Mouse (Mus musculus): Measurements from ENCODE around the gene Znrf3. TPM values are rescaled to one million over a fixed set of nuclear protein-coding genes. Genes with fewer than 3 reads are reported as not detected.
A peak's percentile ranks its signal among the peaks of the same experiment; 100 is the strongest.

Znrf3 gene
- polyA plus RNA-seq, 1 experiment from 2014 or later, result 13.4 TPM

- Histone ChIP-seq H3K27ac (no peak overlapping the region), H3K4me2 (no peak overlapping the region), H3K36me3 (no peaks in the 10 kb centered on the region), H3K9me3 (no peaks in the 10 kb centered on the region), H3K4me1 (peaks cover 11% of the 10 kb centered on the region), H3K9ac (no peak overlapping the region), H3K4me3 (replicated peaks) (no peak overlapping the region), H3K27me3 (replicated peaks) (no peaks in the 10 kb centered on the region)
- 69% methylated on average over 13 of the region's 13 CpGs for WGBS
- ATAC-seq (ENCODE audit: insufficient read depth, low FRiP score, low read depth), result no peak
Observed at GRCm38 (mm10) chr11:5257151-5257862, 187.3 kb downstream of the Znrf3 start.

- Histone ChIP-seq H3K4me3 (replicated peaks) (no peak overlapping the region), H3K4me2 (no peak overlapping the region), H3K4me1 (peaks cover 14% of the 10 kb centered on the region), H3K9me3 (no peaks in the 10 kb centered on the region), H3K9ac (no peak overlapping the region), H3K27ac (peak overlapping the region; percentile 57), H3K27me3 (replicated peaks) (no peaks in the 10 kb centered on the region), H3K36me3 (no peaks in the 10 kb centered on the region)
- WGBS, result 43% methylated on average over 9 of the region's 9 CpGs
- ATAC-seq (ENCODE audit: insufficient read depth, low FRiP score, low read depth), result no peak; the same call in 1 of the 2 replicates
Observed at GRCm38 (mm10) chr11:5255509-5256014, 189.1 kb downstream of the Znrf3 start.

GRCm38 (mm10) chr11:5254016-5254415 lies 190.6 kb downstream of the Znrf3 start:
- ATAC-seq (ENCODE audit: insufficient read depth, low FRiP score, low read depth), result no peak
- Histone ChIP-seq H3K9me3 (no peaks in the 10 kb centered on the region), H3K27ac (no peak overlapping the region)

GRCm38 (mm10) chr11:5253528-5253927 lies 191.1 kb downstream of the Znrf3 start:
- H3K27me3 ChIP-seq (replicated peaks), result no peaks in the 10 kb centered on the region
- H3K4me2 ChIP-seq, result no peak overlapping the region
- no peak for ATAC-seq (ENCODE audit: insufficient read depth, low FRiP score, low read depth)
- H3K27ac ChIP-seq, result no peak overlapping the region
- no peaks in the 10 kb centered on the region for H3K36me3 ChIP-seq
- H3K9me3 ChIP-seq, result no peaks in the 10 kb centered on the region
- WGBS, result 35% methylated on average over 3 of the region's 3 CpGs
- H3K4me1 ChIP-seq, result peaks cover 16% of the 10 kb centered on the region
- no peak overlapping the region for H3K9ac ChIP-seq
- H3K4me3 ChIP-seq (replicated peaks), result no peak overlapping the region

More at GRCm38 (mm10) chr11:5254016-5254415, 190.6 kb downstream of the Znrf3 start:
- no peak overlapping the region for H3K4me2 ChIP-seq
- no peak overlapping the region for H3K9ac ChIP-seq
- no peaks in the 10 kb centered on the region for H3K36me3 ChIP-seq
- H3K27me3 ChIP-seq (replicated peaks), result no peaks in the 10 kb centered on the region
- H3K4me1 ChIP-seq, result peaks cover 14% of the 10 kb centered on the region
- WGBS, result 61% methylated on average over 2 of the region's 2 CpGs
- H3K4me3 ChIP-seq (replicated peaks), result no peak overlapping the region

- H3K9me3 ChIP-seq, result no peaks in the 10 kb centered on the region
- no peaks in the 10 kb centered on the region for H3K36me3 ChIP-seq
- no peak overlapping the region for H3K4me3 ChIP-seq (replicated peaks)
- no peak overlapping the region for H3K4me2 ChIP-seq
- ATAC-seq (ENCODE audit: insufficient read depth, low FRiP score, low read depth), result no peak
- H3K27me3 ChIP-seq (replicated peaks), result no peaks in the 10 kb centered on the region
- peaks cover 20% of the 10 kb centered on the region for H3K4me1 ChIP-seq
- no peak overlapping the region for H3K9ac ChIP-seq
- 75% methylated on average over 8 of the region's 8 CpGs for WGBS
- no peak overlapping the region for H3K27ac ChIP-seq
Observed at GRCm38 (mm10) chr11:5252727-5253126, 191.9 kb downstream of the Znrf3 start.

- WGBS, result 46% methylated on average over 6 of the region's 6 CpGs
- Histone ChIP-seq H3K27ac (no peak overlapping the region; the same call in 1 of the 2 replicates), H3K4me3 (replicated peaks) (no peak overlapping the region)
Observed at GRCm38 (mm10) chr11:5251112-5251511, 193.5 kb downstream of the Znrf3 start.

GRCm38 (mm10) chr11:5248200-5248599 lies 196.4 kb downstream of the Znrf3 start:
- Histone ChIP-seq H3K4me2 (no peak overlapping the region), H3K27ac (no peak overlapping the region), H3K27me3 (replicated peaks) (no peaks in the 10 kb centered on the region), H3K9me3 (no peaks in the 10 kb centered on the region), H3K9ac (no peak overlapping the region), H3K4me1 (peaks cover 34% of the 10 kb centered on the region), H3K4me3 (replicated peaks) (no peak overlapping the region), H3K36me3 (no peaks in the 10 kb centered on the region)
- no peak for ATAC-seq (ENCODE audit: insufficient read depth, low FRiP score, low read depth)
- WGBS, result 53% methylated on average over 2 of the region's 2 CpGs

More at GRCm38 (mm10) chr11:5251112-5251511, 193.5 kb downstream of the Znrf3 start:
- no peak for ATAC-seq (ENCODE audit: insufficient read depth, low FRiP score, low read depth)
- H3K9ac ChIP-seq, result no peak overlapping the region
- H3K9me3 ChIP-seq, result no peaks in the 10 kb centered on the region
- H3K4me1 ChIP-seq, result peaks cover 14% of the 10 kb centered on the region
- no peaks in the 10 kb centered on the region for H3K27me3 ChIP-seq (replicated peaks)
- H3K4me2 ChIP-seq, result no peak overlapping the region
- no peaks in the 10 kb centered on the region for H3K36me3 ChIP-seq

GRCm38 (mm10) chr11:5245431-5245830 lies 199.2 kb downstream of the Znrf3 start:
- Histone ChIP-seq H3K4me1 (peaks cover 40% of the 10 kb centered on the region), H3K36me3 (0 out of 2 replicates have a peak, but pooled peaks cover 8% of the 10 kb centered on the region), H3K4me2 (no peak overlapping the region), H3K9ac (no peak overlapping the region), H3K27me3 (replicated peaks) (no peaks in the 10 kb centered on the region), H3K9me3 (no peaks in the 10 kb centered on the region), H3K27ac (peak overlapping the region; percentile 86), H3K4me3 (replicated peaks) (no peak overlapping the region)
- ATAC-seq (ENCODE audit: insufficient read depth, low FRiP score, low read depth), result no peak
- 65% methylated on average over 7 of the region's 7 CpGs for WGBS

GRCm38 (mm10) chr11:5244749-5245130 lies 199.9 kb downstream of the Znrf3 start:
- no peaks in the 10 kb centered on the region for H3K9me3 ChIP-seq
- H3K4me3 ChIP-seq (replicated peaks), result no peak overlapping the region
- no peak overlapping the region for H3K9ac ChIP-seq
- H3K36me3 ChIP-seq, result 0 out of 2 replicates have a peak, but pooled peaks cover 8% of the 10 kb centered on the region
- peak overlapping the region; percentile 86 for H3K27ac ChIP-seq
- no peaks in the 10 kb centered on the region for H3K27me3 ChIP-seq (replicated peaks)
- WGBS, result 21% methylated on average over 8 of the region's 8 CpGs
- no peak for ATAC-seq (ENCODE audit: insufficient read depth, low FRiP score, low read depth)
- peak overlapping the region; percentile 43 for H3K4me2 ChIP-seq
- H3K4me1 ChIP-seq, result peaks cover 47% of the 10 kb centered on the region

- Histone ChIP-seq H3K36me3 (0 out of 2 replicates have a peak, but pooled peaks cover 8% of the 10 kb centered on the region), H3K4me2 (peak overlapping the region; percentile 43), H3K9ac (no peak overlapping the region), H3K4me3 (replicated peaks) (peak overlapping the region; percentile 13; the same call in 1 of the 2 replicates), H3K27me3 (replicated peaks) (no peaks in the 10 kb centered on the region), H3K27ac (peak overlapping the region; percentile 86), H3K4me1 (peaks cover 51% of the 10 kb centered on the region), H3K9me3 (no peaks in the 10 kb centered on the region)
- 30% methylated on average over 24 of the region's 24 CpGs for WGBS
- peak; percentile 17; the same call in 1 of the 2 replicates for ATAC-seq (ENCODE audit: insufficient read depth, low FRiP score, low read depth)
Observed at GRCm38 (mm10) chr11:5243812-5244748, 200.6 kb downstream of the Znrf3 start.

GRCm38 (mm10) chr11:5243208-5243607 lies 201.4 kb downstream of the Znrf3 start:
- no peak overlapping the region for H3K4me3 ChIP-seq (replicated peaks)
- H3K4me1 ChIP-seq, result peaks cover 45% of the 10 kb centered on the region
- no peak overlapping the region; the same call in 1 of the 2 replicates for H3K27ac ChIP-seq
- no peaks in the 10 kb centered on the region for H3K27me3 ChIP-seq (replicated peaks)
- H3K36me3 ChIP-seq, result 0 out of 2 replicates have a peak, but pooled peaks cover 8% of the 10 kb centered on the region
- no peak overlapping the region for H3K9ac ChIP-seq
- 89% methylated on average over 7 of the region's 7 CpGs for WGBS
- H3K9me3 ChIP-seq, result no peaks in the 10 kb centered on the region
- H3K4me2 ChIP-seq, result no peak overlapping the region
- ATAC-seq (ENCODE audit: insufficient read depth, low FRiP score, low read depth), result no peak
